Mouse (Mus musculus): ENCODE measurements at regions not wholly inside any gene's neighbourhood (a gene's known extent, or its start where the extent isn't known, plus 50 kb on each side); places are given as distances from the start of the nearest gene placed in this dataset.

DNA sequence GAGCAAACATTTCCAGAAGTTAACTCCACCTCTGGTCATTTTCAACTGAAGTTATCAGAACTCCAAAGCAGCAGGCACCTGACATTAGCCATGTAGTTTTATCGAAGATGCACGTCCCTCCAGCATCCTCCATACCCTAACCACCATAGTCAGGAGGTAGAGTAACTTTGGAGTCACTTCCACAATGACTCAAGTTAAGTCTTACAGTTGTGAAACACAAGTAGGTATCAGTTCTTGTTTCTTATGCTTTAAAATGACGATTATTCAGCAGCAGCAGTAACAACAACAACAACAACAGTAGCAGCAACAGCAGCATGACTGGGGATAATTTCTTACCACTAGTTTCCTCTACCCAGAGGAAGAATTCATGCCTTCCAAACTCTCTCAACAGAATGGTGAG, 51.3 kb upstream of the Tank start:
- DNase-seq (ENCODE audit: low spot score in 2 of 2), result no peak

- no peak for DNase-seq (ENCODE audit: low spot score in 2 of 2)
These were observed 54.2 kb upstream of the Tank start for GRCm38 (mm10) chr2:61524060-61524734.

DNA sequence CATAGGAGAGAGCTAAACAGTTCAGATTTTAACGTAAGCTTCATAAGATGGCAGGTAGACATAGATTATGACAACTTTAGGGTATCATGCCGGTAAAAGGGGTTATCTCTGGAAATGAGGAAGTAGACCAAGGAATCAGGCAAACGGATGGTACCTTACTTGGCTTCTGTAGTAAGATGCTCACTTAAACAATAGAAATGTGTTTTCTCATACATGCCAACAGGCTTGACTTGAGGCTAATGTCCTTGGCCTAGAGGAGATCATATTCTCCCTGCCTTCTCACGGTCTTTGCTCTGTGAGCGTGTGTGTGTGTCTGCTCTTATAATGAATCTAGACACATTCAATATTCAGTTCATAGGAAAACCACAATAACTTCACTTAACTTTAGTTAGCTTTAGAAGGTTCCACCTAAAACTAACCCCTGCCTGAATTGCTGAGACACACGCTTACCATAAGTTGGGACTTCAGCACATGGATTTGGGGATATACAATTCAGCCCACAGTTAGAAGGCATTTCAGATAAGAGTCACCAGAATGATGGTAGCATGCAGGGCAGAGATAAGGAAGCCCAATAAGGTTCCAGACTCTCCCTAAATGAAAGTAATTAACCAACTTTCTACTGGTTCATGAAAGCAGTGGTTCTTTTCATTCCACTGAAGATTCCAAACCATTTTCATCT, 63.8 kb upstream of the Tank start:
- no peak for DNase-seq (ENCODE audit: low spot score in 2 of 2)

GRCm38 (mm10) chr2:61513787-61514444, 64.5 kb upstream of the Tank start:
- DNase-seq (ENCODE audit: low spot score in 2 of 2), result no peak

DNA sequence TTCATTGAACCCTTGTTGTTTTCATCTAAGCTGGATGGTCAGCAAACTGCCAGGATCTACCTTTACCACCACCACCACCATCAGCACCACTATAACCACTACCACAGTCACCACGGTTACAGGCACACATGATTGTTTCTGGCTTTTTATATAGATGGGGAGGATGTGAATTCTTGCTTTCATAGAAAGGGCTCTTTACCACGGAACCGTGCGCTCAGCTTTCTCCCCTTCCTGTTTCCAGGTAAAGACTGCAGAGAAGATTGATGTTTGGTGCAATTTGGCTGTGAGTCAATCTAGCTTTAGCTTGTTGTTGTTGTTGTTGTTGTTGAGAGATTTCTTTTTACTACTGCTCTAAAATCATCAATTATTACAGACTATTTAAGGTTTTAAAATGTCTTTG, 74.8 kb upstream of the Tank start:
- no peak for DNase-seq (ENCODE audit: low spot score in 2 of 2)

DNA sequence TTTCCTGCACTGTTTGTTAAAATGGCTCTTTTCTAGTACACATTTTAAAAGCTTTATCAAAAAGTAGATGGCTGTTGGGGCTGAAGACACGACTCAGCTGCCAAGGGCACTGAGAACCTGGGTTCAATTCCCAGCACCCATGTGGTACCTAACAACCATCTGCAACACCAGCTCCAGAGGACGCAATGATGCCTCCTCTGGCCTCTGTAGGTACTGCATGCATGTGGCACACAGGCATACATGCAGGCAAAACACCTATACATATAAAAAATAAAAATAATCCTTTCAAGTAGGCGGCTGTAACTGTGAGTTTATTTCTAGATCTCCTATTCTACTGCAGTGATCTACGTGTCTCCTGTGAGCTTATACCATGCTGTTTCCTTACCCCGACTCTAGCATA, 76.5 kb upstream of the Tank start:
- DNase-seq (ENCODE audit: low spot score in 2 of 2), result no peak

GRCm38 (mm10) chr2:61499266-61499665, 79.1 kb upstream of the Tank start:
- DNase-seq (ENCODE audit: low spot score in 2 of 2), result no peak

DNA sequence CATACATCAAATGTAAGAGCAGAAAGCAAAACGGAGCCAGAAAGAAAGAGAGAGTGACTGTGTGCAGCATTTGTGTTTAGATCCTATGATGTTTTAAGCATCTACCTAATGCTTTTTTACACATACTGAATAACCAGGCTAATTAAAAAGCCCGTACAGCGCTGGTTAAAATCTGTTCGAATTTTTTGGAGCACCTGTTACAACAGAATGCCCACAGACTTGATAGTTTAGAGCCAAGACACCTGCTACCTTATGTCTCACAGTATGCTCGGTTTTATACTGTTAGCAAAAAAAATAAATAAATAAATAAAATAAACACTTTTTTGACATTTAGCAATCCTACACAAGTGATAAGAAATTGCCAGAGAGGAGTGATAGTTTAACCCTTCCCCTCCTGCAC, 80.5 kb upstream of the Tank start:
- no peak for DNase-seq (ENCODE audit: low spot score in 2 of 2)

DNA sequence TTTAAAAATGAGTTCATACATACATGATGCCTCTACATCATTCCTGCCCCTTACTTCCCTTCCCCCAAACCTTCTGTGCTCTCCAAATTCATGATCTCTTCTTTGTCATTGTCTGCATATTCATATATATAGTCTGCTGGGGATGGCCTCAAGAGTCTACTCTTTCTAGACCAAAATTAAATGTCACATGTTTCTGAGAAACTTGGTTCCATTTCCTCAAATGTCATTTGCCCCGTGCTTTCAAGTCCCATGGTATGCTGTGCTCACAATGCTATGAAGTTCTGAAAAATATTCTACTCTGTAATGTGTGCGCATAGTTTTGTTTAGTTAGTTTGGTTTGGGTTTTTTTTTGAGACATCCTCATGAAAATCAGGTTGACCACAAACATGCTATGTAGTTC, 81.4 kb upstream of the Tank start:
- no peak for DNase-seq (ENCODE audit: low spot score in 2 of 2)

DNA sequence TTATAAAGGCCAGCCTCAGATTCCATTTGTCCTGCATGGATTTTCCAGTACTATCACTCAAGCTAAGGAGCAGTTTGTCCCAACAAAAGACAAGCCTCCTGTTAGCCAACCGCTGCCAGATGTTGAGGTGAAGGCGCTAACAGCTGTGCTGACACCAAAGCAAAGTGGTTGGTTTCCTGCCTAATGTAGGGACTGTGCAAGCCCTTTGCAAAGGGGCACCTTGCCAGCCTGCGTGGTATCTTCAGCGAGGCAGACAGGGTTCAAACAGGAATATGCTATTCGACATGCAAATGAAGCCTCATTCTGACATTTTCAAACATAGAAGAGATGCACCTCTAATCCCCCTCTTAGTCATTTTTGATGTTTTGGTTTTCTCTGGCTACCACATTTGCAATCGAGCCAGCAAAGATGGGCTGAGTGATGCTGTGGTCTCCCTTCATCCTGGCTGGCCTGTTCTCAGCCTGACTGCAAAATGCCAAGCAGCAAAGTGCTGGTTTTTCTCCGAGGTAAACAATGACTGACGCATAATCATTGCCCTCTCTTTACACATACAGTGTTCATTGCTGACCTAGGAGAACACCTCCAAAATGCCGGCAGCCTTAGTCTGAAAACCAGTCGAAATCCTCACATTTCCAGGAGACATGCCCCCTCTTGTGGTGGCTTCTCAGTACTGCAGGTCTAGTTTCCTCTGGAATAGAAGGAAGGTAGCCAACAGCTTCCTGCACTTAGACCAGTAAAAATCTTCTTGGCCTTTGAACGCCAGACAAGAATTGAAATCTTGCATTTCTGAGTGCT, 84.3 kb upstream of the Tank start:
- peak; percentile 42 for DNase-seq (ENCODE audit: low spot score in 2 of 2)

DNA sequence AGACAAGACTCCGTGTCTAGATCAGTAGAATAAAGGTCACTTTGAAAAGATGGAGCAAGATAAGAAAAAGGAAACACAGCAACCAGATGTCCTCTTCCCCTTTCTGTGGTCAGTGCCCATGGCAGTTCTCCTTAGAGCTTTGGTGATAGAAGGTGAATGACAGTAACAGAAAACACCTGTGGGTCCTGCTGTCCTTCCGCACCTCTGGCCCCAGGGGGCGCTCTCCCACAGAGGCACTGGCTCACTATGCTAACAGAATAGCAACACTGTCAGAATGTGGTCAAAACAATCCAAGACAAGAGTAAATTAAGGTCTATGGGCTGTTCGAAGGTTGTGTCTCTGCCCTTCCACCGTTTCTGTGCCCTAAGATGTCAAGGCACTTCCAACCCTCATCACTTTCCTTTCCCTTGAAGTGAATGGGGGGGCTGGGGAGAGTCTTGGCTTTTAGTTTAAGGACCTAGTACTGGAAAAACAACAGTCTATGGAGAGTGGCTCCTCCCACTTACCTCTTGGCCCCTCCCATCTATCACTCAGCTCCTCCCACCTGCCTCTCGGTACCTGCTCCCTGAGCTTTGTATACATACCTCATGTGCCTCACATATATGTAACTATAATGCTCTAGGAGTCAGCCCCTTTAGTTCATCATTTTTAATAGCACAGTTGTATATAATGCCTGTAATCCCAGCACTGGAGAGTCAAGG, 86.2 kb upstream of the Tank start:
- DNase-seq (ENCODE audit: low spot score in 2 of 2), result no peak

GRCm38 (mm10) chr2:61490436-61491109, 87.8 kb upstream of the Tank start:
- no peak for DNase-seq (ENCODE audit: low spot score in 2 of 2)

GRCm38 (mm10) chr2:61489762-61490161, 88.6 kb upstream of the Tank start:
- no peak for DNase-seq (ENCODE audit: low spot score in 2 of 2)

DNA sequence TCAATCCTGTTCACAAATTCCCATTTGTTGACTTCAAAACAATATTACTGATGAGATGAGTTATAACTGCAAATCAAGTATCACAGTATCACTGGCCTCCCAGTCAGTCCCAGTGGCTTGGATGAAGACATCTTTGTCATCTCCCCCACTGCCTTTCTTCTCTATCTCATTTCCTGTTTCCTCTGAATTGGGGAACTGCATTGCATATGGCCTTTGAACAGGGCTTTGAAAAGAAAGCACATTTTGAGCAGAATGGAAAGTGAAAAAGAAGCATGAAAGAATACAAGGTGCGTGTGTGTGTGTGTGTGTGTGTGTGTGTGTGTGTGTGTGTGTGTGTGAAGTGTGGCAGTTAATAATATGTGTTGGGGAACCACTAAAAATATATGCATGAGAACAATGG, 94.6 kb upstream of the Tank start:
- no peak for DNase-seq (ENCODE audit: low spot score in 2 of 2)

DNA sequence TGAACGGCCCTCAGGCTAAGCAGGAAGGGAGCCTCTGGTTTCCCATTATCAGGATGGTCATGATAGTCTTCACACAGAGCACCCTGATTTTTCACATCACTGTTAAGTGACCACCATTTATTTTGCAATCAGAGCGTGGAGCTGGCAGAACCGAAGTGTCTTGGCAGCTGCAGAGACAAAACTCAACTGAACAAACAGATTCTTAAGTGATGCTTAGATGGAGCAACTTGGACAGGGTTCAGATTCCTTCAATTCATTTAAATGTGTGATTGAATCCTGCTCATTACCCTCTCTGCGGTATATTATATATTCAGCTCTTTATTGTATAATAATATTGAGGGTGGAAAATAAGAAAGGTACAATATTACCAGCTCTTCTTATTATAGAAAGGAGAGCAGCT, 101.7 kb upstream of the Tank start:
- DNase-seq (ENCODE audit: low spot score in 2 of 2), result no peak

GRCm38 (mm10) chr2:61474626-61475025, 103.8 kb upstream of the Tank start:
- DNase-seq (ENCODE audit: low spot score in 2 of 2), result no peak

GRCm38 (mm10) chr2:61470521-61470920, 107.9 kb upstream of the Tank start:
- no peak for DNase-seq (ENCODE audit: low spot score in 2 of 2)

DNA sequence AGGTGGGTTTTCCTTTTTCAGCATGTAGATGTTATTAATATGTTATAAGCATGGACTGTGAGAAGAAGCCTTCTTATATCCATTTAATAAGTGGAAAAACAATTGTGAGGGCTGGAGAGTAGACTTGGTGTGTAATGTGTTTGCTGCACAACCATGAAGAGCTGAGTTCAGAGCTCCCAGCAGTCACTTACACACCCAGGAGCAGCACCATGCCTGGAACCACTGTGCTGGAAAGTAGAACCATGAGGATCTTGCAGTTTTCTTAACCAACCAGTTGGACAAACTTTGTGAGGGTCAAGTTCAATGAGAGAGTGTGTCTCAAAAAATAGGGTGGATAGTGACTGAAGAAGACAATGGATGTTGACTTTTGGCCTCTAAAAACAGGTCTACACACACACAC, 108.3 kb upstream of the Tank start:
- no peak for DNase-seq (ENCODE audit: low spot score in 2 of 2)

DNA sequence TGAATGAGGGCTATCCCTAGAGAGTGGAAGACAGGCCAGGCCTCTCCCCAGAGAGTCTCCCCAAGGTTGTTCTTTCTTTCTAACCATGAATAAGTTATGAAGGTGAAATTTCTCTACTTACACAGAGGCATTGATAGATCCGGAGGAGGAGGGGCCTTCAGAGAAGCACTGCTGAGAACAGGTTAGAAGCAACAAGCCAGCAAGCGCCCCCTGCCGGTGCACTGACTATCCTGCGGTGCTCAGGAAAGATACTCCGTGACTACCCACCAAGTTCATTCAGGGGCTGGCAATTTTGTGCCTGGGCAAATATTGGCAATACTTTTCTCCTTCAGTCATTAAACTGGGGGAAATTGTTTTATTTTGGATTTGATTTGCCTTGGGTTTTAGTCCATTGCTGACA, 122.5 kb upstream of the Tank start:
- peak in 1 of 2 experiments; percentile 24 for DNase-seq (ENCODE audit: low spot score in 2 of 2)

DNA sequence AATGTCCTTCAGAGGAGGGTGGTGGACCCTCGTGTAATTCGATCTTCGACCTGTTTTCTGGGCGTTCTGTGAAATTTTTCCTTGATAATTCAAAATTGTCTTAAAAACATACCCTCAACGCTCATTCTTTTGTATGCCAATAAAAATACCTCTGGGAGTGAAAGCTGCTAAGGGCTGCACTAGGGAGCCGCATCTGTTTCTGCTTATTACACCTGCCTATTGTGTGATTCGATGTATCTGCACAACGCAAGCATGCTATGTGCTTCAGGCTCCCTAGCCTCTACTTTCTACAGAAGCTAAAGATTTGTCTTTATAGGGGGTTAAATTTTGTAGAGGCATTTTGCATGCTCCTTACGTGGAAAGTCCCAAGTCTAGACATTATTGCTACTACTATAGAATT, 123.7 kb upstream of the Tank start:
- no peak for DNase-seq (ENCODE audit: low spot score in 2 of 2)

- DNase-seq (ENCODE audit: low spot score in 2 of 2), result peak; percentile 73 to 78
These were observed 124.1 kb upstream of the Tank start for GRCm38 (mm10) chr2:61454311-61454728.
